Mouse (Mus musculus): ENCODE data around the gene Zic2.

DNA sequence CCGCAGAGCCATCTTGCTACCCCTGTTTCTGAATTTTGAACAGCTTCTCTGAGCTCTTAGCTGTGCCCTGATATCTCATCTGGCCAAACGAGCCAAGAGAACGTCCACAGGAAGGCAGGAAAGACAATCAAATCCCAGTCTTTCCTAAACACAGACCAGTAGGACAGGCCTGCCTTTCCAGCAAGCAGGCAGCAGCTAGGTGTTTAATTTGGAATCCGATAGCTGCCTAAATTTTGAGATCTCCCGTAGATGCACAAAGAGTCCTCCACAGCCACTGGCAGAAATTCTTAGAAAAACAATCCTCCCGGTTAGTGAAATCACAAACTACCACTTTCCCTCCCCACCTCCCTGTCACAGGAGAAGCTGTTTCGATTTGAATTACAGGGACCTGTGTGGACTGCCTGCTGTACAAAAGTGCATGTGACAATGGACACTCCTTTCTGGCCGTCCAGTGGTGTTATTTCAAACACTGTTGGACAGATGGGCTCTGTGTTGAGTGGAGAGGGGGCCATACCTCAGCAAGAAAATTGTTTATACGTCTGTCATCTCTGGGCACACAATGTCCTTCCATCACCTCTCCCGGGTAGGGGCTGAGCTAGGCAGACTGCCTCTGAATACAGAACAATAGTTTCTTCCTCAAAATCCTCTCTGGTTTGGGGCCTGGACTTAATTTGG lies 48.6 kb upstream of the Zic2 start:
- TF ChIP-seq CTCF (IDR thresholded peaks at IDR 0.05; ENCODE audit: extremely low read depth, insufficient read depth, low read length): no peak
- no peak for TF ChIP-seq POLR2A (IDR thresholded peaks at IDR 0.05; ENCODE audit: extremely low read depth, insufficient read depth, low read length)

All from cortical plate, adult 2 months (tissue).